Mouse (Mus musculus): ENCODE measurements at regions not wholly inside any gene's neighbourhood (a gene's known extent, or its start where the extent isn't known, plus 50 kb on each side); places are given as distances from the start of the nearest gene placed in this dataset.
A peak's percentile ranks its signal among the peaks of the same experiment; 100 is the strongest.

GRCm38 (mm10) chr17:45279075-45279810 lies 154.3 kb downstream of the Cdc5l start:
- no peak overlapping the region for H3K4me3 ChIP-seq (ENCODE audit: low read depth, low read length)
- no peaks in the 10 kb centered on the region for H3K9me3 ChIP-seq (ENCODE audit: control insufficient read depth, low read length)
- H3K36me3 ChIP-seq (ENCODE audit: control insufficient read depth, insufficient read depth, low read length), result no peaks in the 10 kb centered on the region
- no peak overlapping the region; the same call in 1 of the 2 replicates for H3K9ac ChIP-seq (ENCODE audit: low read depth, low read length)
- H3K4me1 ChIP-seq (ENCODE audit: control insufficient read depth, insufficient read depth, low read length), result peaks cover 25% of the 10 kb centered on the region
- 16% methylated on average over 13 of the region's 13 CpGs for WGBS
- ATAC-seq (ENCODE audit: low read depth) (no peak), DNase-seq (ENCODE audit: low spot score) (peak; percentile 27)
- peak overlapping the region; percentile 65 for H3K27ac ChIP-seq (replicated peaks; ENCODE audit: low read depth, low read length)
- no peaks in the 10 kb centered on the region; the same call in 1 of the 2 replicates for H3K27me3 ChIP-seq (replicated peaks; ENCODE audit: control insufficient read depth, insufficient read depth, low read length)
- peak overlapping the region; percentile 18 for H3K4me2 ChIP-seq (ENCODE audit: low read depth, low read length)

GRCm38 (mm10) chr17:45277516-45277915 lies 156.0 kb downstream of the Cdc5l start:
- no peak overlapping the region for H3K9ac ChIP-seq (ENCODE audit: low read depth, low read length)
- DNase-seq (ENCODE audit: low spot score), result no peak
- H3K4me3 ChIP-seq (ENCODE audit: low read depth, low read length), result no peak overlapping the region
- no peak overlapping the region for H3K4me2 ChIP-seq (ENCODE audit: low read depth, low read length)
- H3K9me3 ChIP-seq (ENCODE audit: control insufficient read depth, low read length), result no peaks in the 10 kb centered on the region
- WGBS, result 74% methylated on average over 3 of the region's 3 CpGs
- no peaks in the 10 kb centered on the region for H3K36me3 ChIP-seq (ENCODE audit: control insufficient read depth, insufficient read depth, low read length)
- H3K27ac ChIP-seq (replicated peaks; ENCODE audit: low read depth, low read length), result no peak overlapping the region
- no peak for ATAC-seq (ENCODE audit: low read depth)
- H3K27me3 ChIP-seq (replicated peaks; ENCODE audit: control insufficient read depth, insufficient read depth, low read length), result no peaks in the 10 kb centered on the region; the same call in 1 of the 2 replicates
- H3K4me1 ChIP-seq (ENCODE audit: control insufficient read depth, insufficient read depth, low read length), result peaks cover 25% of the 10 kb centered on the region

GRCm38 (mm10) chr17:45276686-45277405 lies 156.7 kb downstream of the Cdc5l start:
- no peaks in the 10 kb centered on the region for H3K9me3 ChIP-seq (ENCODE audit: control insufficient read depth, low read length)
- peak overlapping the region; percentile 53 for H3K27ac ChIP-seq (replicated peaks; ENCODE audit: low read depth, low read length)
- peak; percentile 62; the same call in 1 of the 2 replicates for ATAC-seq (ENCODE audit: low read depth)
- 60% methylated on average over 12 of the region's 12 CpGs for WGBS
- H3K36me3 ChIP-seq (ENCODE audit: control insufficient read depth, insufficient read depth, low read length), result no peaks in the 10 kb centered on the region
- H3K4me2 ChIP-seq (ENCODE audit: low read depth, low read length), result no peak overlapping the region
- H3K4me3 ChIP-seq (ENCODE audit: low read depth, low read length), result no peak overlapping the region
- peak; percentile 84 for DNase-seq (ENCODE audit: low spot score)
- H3K27me3 ChIP-seq (replicated peaks; ENCODE audit: control insufficient read depth, insufficient read depth, low read length), result no peaks in the 10 kb centered on the region; the same call in 1 of the 2 replicates
- H3K9ac ChIP-seq (ENCODE audit: low read depth, low read length), result no peak overlapping the region
- peaks cover 25% of the 10 kb centered on the region for H3K4me1 ChIP-seq (ENCODE audit: control insufficient read depth, insufficient read depth, low read length)

GRCm38 (mm10) chr17:45274894-45275293 lies 158.6 kb downstream of the Cdc5l start:
- Histone ChIP-seq H3K27me3 (replicated peaks; ENCODE audit: control insufficient read depth, insufficient read depth, low read length) (no peaks in the 10 kb centered on the region; the same call in 1 of the 2 replicates), H3K4me2 (ENCODE audit: low read depth, low read length) (no peak overlapping the region), H3K9me3 (ENCODE audit: control insufficient read depth, low read length) (peaks cover 5% of the 10 kb centered on the region), H3K27ac (replicated peaks; ENCODE audit: low read depth, low read length) (no peak overlapping the region), H3K9ac (ENCODE audit: low read depth, low read length) (no peak overlapping the region), H3K36me3 (ENCODE audit: control insufficient read depth, insufficient read depth, low read length) (no peaks in the 10 kb centered on the region), H3K4me3 (ENCODE audit: low read depth, low read length) (no peak overlapping the region), H3K4me1 (ENCODE audit: control insufficient read depth, insufficient read depth, low read length) (peaks cover 23% of the 10 kb centered on the region)
- DNase-seq (ENCODE audit: low spot score) (peak; percentile 49), ATAC-seq (ENCODE audit: low read depth) (no peak)
- 80% methylated on average over 4 of the region's 4 CpGs for WGBS

GRCm38 (mm10) chr17:45266776-45267175 lies 166.8 kb downstream of the Cdc5l start:
- Histone ChIP-seq H3K9ac (ENCODE audit: low read depth, low read length) (no peak overlapping the region), H3K9me3 (ENCODE audit: control insufficient read depth, low read length) (peaks cover 5% of the 10 kb centered on the region)
- WGBS, result 64% methylated on average over 6 of the region's 6 CpGs

GRCm38 (mm10) chr17:45265587-45265986 lies 167.9 kb downstream of the Cdc5l start:
- Histone ChIP-seq H3K27me3 (replicated peaks; ENCODE audit: control insufficient read depth, insufficient read depth, low read length) (no peaks in the 10 kb centered on the region), H3K9me3 (ENCODE audit: control insufficient read depth, low read length) (no peaks in the 10 kb centered on the region), H3K36me3 (ENCODE audit: control insufficient read depth, insufficient read depth, low read length) (no peaks in the 10 kb centered on the region), H3K4me1 (ENCODE audit: control insufficient read depth, insufficient read depth, low read length) (no peaks in the 10 kb centered on the region), H3K4me2 (ENCODE audit: low read depth, low read length) (no peak overlapping the region), H3K9ac (ENCODE audit: low read depth, low read length) (no peak overlapping the region), H3K4me3 (ENCODE audit: low read depth, low read length) (no peak overlapping the region), H3K27ac (replicated peaks; ENCODE audit: low read depth, low read length) (no peak overlapping the region)
- DNase-seq (ENCODE audit: low spot score) (no peak), ATAC-seq (ENCODE audit: low read depth) (no peak)
- 77% methylated on average over 7 of the region's 7 CpGs for WGBS

More at GRCm38 (mm10) chr17:45266776-45267175, 166.8 kb downstream of the Cdc5l start:
- H3K4me2 ChIP-seq (ENCODE audit: low read depth, low read length), result no peak overlapping the region
- H3K4me3 ChIP-seq (ENCODE audit: low read depth, low read length), result no peak overlapping the region
- no peak overlapping the region for H3K27ac ChIP-seq (replicated peaks; ENCODE audit: low read depth, low read length)
- H3K4me1 ChIP-seq (ENCODE audit: control insufficient read depth, insufficient read depth, low read length), result no peaks in the 10 kb centered on the region
- no peaks in the 10 kb centered on the region for H3K36me3 ChIP-seq (ENCODE audit: control insufficient read depth, insufficient read depth, low read length)
- H3K27me3 ChIP-seq (replicated peaks; ENCODE audit: control insufficient read depth, insufficient read depth, low read length), result no peaks in the 10 kb centered on the region
- ATAC-seq (ENCODE audit: low read depth) (no peak), DNase-seq (ENCODE audit: low spot score) (no peak)

GRCm38 (mm10) chr17:45264434-45264833 lies 169.1 kb downstream of the Cdc5l start:
- DNase-seq (ENCODE audit: low spot score), result no peak
- 39% methylated on average over 6 of the region's 6 CpGs for WGBS

GRCm38 (mm10) chr17:45260421-45260820 lies 173.1 kb downstream of the Cdc5l start:
- H3K4me1 ChIP-seq (ENCODE audit: control insufficient read depth, insufficient read depth, low read length), result 0 out of 2 replicates have a peak, but pooled peaks cover 3% of the 10 kb centered on the region
- H3K4me3 ChIP-seq (ENCODE audit: low read depth, low read length), result no peak overlapping the region
- H3K4me2 ChIP-seq (ENCODE audit: low read depth, low read length), result no peak overlapping the region
- no peaks in the 10 kb centered on the region for H3K36me3 ChIP-seq (ENCODE audit: control insufficient read depth, insufficient read depth, low read length)
- no peak overlapping the region for H3K9ac ChIP-seq (ENCODE audit: low read depth, low read length)
- no peaks in the 10 kb centered on the region; the same call in 1 of the 2 replicates for H3K27me3 ChIP-seq (replicated peaks; ENCODE audit: control insufficient read depth, insufficient read depth, low read length)
- no peak overlapping the region for H3K27ac ChIP-seq (replicated peaks; ENCODE audit: low read depth, low read length)
- ATAC-seq (ENCODE audit: low read depth) (no peak), DNase-seq (ENCODE audit: low spot score) (no peak)
- H3K9me3 ChIP-seq (ENCODE audit: control insufficient read depth, low read length), result no peaks in the 10 kb centered on the region
- WGBS, result 81% methylated on average over 10 of the region's 10 CpGs

More at GRCm38 (mm10) chr17:45264434-45264833, 169.1 kb downstream of the Cdc5l start:
- Histone ChIP-seq H3K4me1 (ENCODE audit: control insufficient read depth, insufficient read depth, low read length) (no peaks in the 10 kb centered on the region), H3K9ac (ENCODE audit: low read depth, low read length) (no peak overlapping the region), H3K36me3 (ENCODE audit: control insufficient read depth, insufficient read depth, low read length) (no peaks in the 10 kb centered on the region), H3K4me2 (ENCODE audit: low read depth, low read length) (no peak overlapping the region), H3K27me3 (replicated peaks; ENCODE audit: control insufficient read depth, insufficient read depth, low read length) (no peaks in the 10 kb centered on the region), H3K4me3 (ENCODE audit: low read depth, low read length) (no peak overlapping the region), H3K27ac (replicated peaks; ENCODE audit: low read depth, low read length) (no peak overlapping the region), H3K9me3 (ENCODE audit: control insufficient read depth, low read length) (no peaks in the 10 kb centered on the region)
- ATAC-seq (ENCODE audit: low read depth), result no peak
